Mouse (Mus musculus) liver, postnatal 0 days (tissue): ENCODE results near the gene Hes7.

Experiments
- CTCF ChIP-seq: sonication (generic); IDR thresholded peaks from 2 replicates; pipeline ENCODE4 v1.5.1; 2016; ENCODE audit warnings: antibody characterized with exemption, low read depth
- EP300 ChIP-seq: IDR thresholded peaks from 2 replicates; pipeline ENCODE4 v1.6.1; 2016; ENCODE audit warnings: antibody characterized with exemption, low read depth, mild to moderate bottlenecking

GRCm38 (mm10) chr11:69091566-69092385 is 28.4 kb upstream of the Hes7 start:
- TF ChIP-seq EP300 (no peak), CTCF (no peak)
